Mouse (Mus musculus): ENCODE results near the gene Cuedc1. TPM values are rescaled to one million over a fixed set of nuclear protein-coding genes. Genes with fewer than 3 reads are reported as not detected.

The Cuedc1 gene
- polyA plus RNA-seq, 1 experiment from 2014 or later, result 40.3 TPM

DNA sequence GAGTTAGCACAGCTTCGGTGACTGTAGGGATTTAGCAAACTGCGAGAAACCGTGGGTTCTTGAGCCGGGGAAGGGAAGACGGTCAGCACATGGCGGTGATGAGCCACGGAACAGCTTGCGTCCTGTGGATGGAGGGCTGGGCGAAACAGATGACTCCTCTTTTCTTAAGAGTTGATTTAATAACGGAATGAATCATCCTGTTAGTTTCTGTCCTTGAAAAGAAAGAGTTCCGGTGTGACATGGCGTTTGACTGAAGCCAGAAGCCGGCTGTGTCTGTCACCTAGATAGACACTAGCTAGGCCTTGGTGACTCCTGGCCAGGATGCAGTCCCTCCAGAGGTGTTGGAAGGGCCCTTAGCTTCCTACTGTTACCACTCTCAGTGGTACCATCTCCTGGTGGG is 14.2 kb downstream of the Cuedc1 start:
- WGBS, result 69% methylated on average over 13 of the region's 13 CpGs
- H3K4me1 ChIP-seq (replicated peaks; ENCODE audit: control insufficient read depth, insufficient read depth, low read length), result peaks cover 15% of the 10 kb centered on the region
- no peak overlapping the region for H3K9ac ChIP-seq (replicated peaks; ENCODE audit: low read depth, low read length)

GRCm38 (mm10) chr11:88112677-88113333 is 14.9 kb downstream of the Cuedc1 start:
- H3K4me3 ChIP-seq (replicated peaks; ENCODE audit: low read length), result no peak overlapping the region
- ATAC-seq, result no peak
- no peak overlapping the region for H3K4me2 ChIP-seq (ENCODE audit: low read length)
- H3K36me3 ChIP-seq (ENCODE audit: control insufficient read depth, insufficient read depth), result no peaks in the 10 kb centered on the region
- H3K9me3 ChIP-seq (ENCODE audit: control insufficient read depth, low read length), result no peaks in the 10 kb centered on the region
- no peak overlapping the region for H3K27ac ChIP-seq (ENCODE audit: low read length)
- WGBS, result 71% methylated on average over 7 of the region's 7 CpGs
- H3K27me3 ChIP-seq (replicated peaks; ENCODE audit: control insufficient read depth, insufficient read depth, low read length), result no peaks in the 10 kb centered on the region
- peaks cover 17% of the 10 kb centered on the region for H3K4me1 ChIP-seq (replicated peaks; ENCODE audit: control insufficient read depth, insufficient read depth, low read length)
- H3K9ac ChIP-seq (replicated peaks; ENCODE audit: low read depth, low read length), result no peak overlapping the region

More for the DNA sequence above, 14.2 kb downstream of the Cuedc1 start:
- Histone ChIP-seq H3K36me3 (ENCODE audit: control insufficient read depth, insufficient read depth) (no peaks in the 10 kb centered on the region), H3K4me2 (ENCODE audit: low read length) (no peak overlapping the region), H3K27ac (ENCODE audit: low read length) (no peak overlapping the region), H3K4me3 (replicated peaks; ENCODE audit: low read length) (no peak overlapping the region), H3K27me3 (replicated peaks; ENCODE audit: control insufficient read depth, insufficient read depth, low read length) (no peaks in the 10 kb centered on the region), H3K9me3 (ENCODE audit: control insufficient read depth, low read length) (no peaks in the 10 kb centered on the region)
- no peak for ATAC-seq

GRCm38 (mm10) chr11:88113543-88114271 is 15.8 kb downstream of the Cuedc1 start:
- Histone ChIP-seq H3K9me3 (ENCODE audit: control insufficient read depth, low read length) (no peaks in the 10 kb centered on the region), H3K4me2 (ENCODE audit: low read length) (no peak overlapping the region), H3K4me1 (replicated peaks; ENCODE audit: control insufficient read depth, insufficient read depth, low read length) (peaks cover 26% of the 10 kb centered on the region), H3K27me3 (replicated peaks; ENCODE audit: control insufficient read depth, insufficient read depth, low read length) (no peaks in the 10 kb centered on the region), H3K36me3 (ENCODE audit: control insufficient read depth, insufficient read depth) (no peaks in the 10 kb centered on the region), H3K27ac (ENCODE audit: low read length) (no peak overlapping the region), H3K4me3 (replicated peaks; ENCODE audit: low read length) (no peak overlapping the region), H3K9ac (replicated peaks; ENCODE audit: low read depth, low read length) (no peak overlapping the region)
- WGBS, result 57% methylated on average over 6 of the region's 6 CpGs
- ATAC-seq, result no peak

- Histone ChIP-seq H3K27me3 (replicated peaks; ENCODE audit: control insufficient read depth, insufficient read depth, low read length) (no peaks in the 10 kb centered on the region), H3K9ac (replicated peaks; ENCODE audit: low read depth, low read length) (no peak overlapping the region; the same call in 1 of the 2 replicates), H3K4me1 (replicated peaks; ENCODE audit: control insufficient read depth, insufficient read depth, low read length) (peaks cover 38% of the 10 kb centered on the region), H3K9me3 (ENCODE audit: control insufficient read depth, low read length) (no peaks in the 10 kb centered on the region), H3K4me2 (ENCODE audit: low read length) (no peak overlapping the region), H3K27ac (ENCODE audit: low read length) (0 out of 2 replicates have a peak overlapping the region, but pooled peaks have one; percentile 27), H3K36me3 (ENCODE audit: control insufficient read depth, insufficient read depth) (no peaks in the 10 kb centered on the region), H3K4me3 (replicated peaks; ENCODE audit: low read length) (no peak overlapping the region)
- no peak for ATAC-seq
- WGBS, result 28% methylated on average over 8 of the region's 8 CpGs
These were observed 17.0 kb downstream of the Cuedc1 start for GRCm38 (mm10) chr11:88114871-88115301.

- Histone ChIP-seq H3K27me3 (replicated peaks; ENCODE audit: control insufficient read depth, insufficient read depth, low read length) (no peaks in the 10 kb centered on the region), H3K27ac (ENCODE audit: low read length) (no peak overlapping the region), H3K9me3 (ENCODE audit: control insufficient read depth, low read length) (no peaks in the 10 kb centered on the region), H3K4me2 (ENCODE audit: low read length) (no peak overlapping the region), H3K36me3 (ENCODE audit: control insufficient read depth, insufficient read depth) (no peaks in the 10 kb centered on the region), H3K9ac (replicated peaks; ENCODE audit: low read depth, low read length) (no peak overlapping the region), H3K4me1 (replicated peaks; ENCODE audit: control insufficient read depth, insufficient read depth, low read length) (peaks cover 43% of the 10 kb centered on the region), H3K4me3 (replicated peaks; ENCODE audit: low read length) (no peak overlapping the region)
- ATAC-seq, result no peak
- WGBS, result 76% methylated on average over 6 of the region's 6 CpGs
These were observed 18.7 kb downstream of the Cuedc1 start for GRCm38 (mm10) chr11:88116568-88116967.

DNA sequence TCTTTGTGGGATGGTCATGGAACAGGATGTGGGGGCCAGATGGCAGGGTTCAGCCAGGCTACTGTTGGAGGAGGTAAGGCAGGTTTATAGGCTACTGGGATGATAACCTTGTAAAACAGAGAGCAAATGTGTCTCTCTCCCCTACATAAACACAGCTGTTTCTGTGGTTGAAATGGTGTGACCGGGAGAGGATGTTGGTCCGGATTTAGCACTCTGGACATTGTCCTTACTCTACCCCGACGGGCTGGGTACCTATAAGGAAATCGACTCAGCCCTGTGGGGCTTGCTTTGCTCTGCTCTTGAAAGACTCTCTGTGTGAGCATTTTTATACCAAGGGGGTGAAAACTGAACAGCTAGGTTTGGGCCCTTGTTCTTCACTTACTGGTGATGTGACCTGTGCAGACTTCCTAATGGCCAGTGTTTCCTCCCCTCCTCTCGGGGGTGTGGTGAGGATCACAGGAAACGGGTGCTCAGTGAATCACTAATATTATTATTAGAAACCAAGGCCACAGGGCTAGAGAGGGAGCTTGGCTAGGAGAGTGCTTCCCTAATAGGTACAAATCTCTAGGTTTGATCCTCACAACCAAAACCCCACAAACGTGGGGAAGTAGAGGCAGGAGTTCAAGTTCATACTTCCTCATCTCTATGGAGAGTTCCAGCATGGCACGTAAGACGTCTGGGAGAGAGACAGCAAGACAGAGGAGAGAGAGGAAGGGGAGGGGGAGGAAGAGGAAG is 19.7 kb downstream of the Cuedc1 start:
- Histone ChIP-seq H3K4me3 (replicated peaks; ENCODE audit: low read length) (no peak overlapping the region), H3K4me2 (ENCODE audit: low read length) (no peak overlapping the region), H3K36me3 (ENCODE audit: control insufficient read depth, insufficient read depth) (no peaks in the 10 kb centered on the region), H3K27ac (ENCODE audit: low read length) (peak overlapping the region; percentile 91; the same call in 1 of the 2 replicates), H3K4me1 (replicated peaks; ENCODE audit: control insufficient read depth, insufficient read depth, low read length) (peaks cover 43% of the 10 kb centered on the region), H3K27me3 (replicated peaks; ENCODE audit: control insufficient read depth, insufficient read depth, low read length) (no peaks in the 10 kb centered on the region), H3K9ac (replicated peaks; ENCODE audit: low read depth, low read length) (no peak overlapping the region), H3K9me3 (ENCODE audit: control insufficient read depth, low read length) (no peaks in the 10 kb centered on the region)
- ATAC-seq, result no peak
- 60% methylated on average over 10 of the region's 10 CpGs for WGBS

DNA sequence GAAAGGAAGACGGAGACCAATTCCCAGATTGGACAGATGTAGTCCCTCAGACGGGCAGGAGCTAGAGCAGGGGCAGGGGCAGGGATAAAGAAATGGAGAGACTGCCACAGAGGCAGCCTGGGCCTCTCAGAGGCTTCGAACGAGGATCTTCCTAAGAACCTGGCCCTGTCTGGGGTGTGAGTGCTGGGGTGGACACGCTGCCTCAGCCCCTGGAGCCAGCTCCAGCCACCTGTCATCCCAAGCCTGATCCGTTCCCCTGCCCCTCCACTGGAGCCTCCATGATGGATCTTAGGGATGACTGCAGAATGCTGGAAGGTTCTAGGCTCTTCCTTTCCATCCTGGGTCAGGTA is 20.2 kb downstream of the Cuedc1 start:
- Histone ChIP-seq H3K27me3 (replicated peaks; ENCODE audit: control insufficient read depth, insufficient read depth, low read length) (no peaks in the 10 kb centered on the region), H3K9ac (replicated peaks; ENCODE audit: low read depth, low read length) (no peak overlapping the region), H3K27ac (ENCODE audit: low read length) (peak overlapping the region; percentile 91), H3K4me2 (ENCODE audit: low read length) (no peak overlapping the region), H3K36me3 (ENCODE audit: control insufficient read depth, insufficient read depth) (no peaks in the 10 kb centered on the region), H3K9me3 (ENCODE audit: control insufficient read depth, low read length) (no peaks in the 10 kb centered on the region), H3K4me1 (replicated peaks; ENCODE audit: control insufficient read depth, insufficient read depth, low read length) (peaks cover 43% of the 10 kb centered on the region), H3K4me3 (replicated peaks; ENCODE audit: low read length) (no peak overlapping the region)
- no peak for ATAC-seq
- WGBS, result 35% methylated on average over 6 of the region's 6 CpGs

DNA sequence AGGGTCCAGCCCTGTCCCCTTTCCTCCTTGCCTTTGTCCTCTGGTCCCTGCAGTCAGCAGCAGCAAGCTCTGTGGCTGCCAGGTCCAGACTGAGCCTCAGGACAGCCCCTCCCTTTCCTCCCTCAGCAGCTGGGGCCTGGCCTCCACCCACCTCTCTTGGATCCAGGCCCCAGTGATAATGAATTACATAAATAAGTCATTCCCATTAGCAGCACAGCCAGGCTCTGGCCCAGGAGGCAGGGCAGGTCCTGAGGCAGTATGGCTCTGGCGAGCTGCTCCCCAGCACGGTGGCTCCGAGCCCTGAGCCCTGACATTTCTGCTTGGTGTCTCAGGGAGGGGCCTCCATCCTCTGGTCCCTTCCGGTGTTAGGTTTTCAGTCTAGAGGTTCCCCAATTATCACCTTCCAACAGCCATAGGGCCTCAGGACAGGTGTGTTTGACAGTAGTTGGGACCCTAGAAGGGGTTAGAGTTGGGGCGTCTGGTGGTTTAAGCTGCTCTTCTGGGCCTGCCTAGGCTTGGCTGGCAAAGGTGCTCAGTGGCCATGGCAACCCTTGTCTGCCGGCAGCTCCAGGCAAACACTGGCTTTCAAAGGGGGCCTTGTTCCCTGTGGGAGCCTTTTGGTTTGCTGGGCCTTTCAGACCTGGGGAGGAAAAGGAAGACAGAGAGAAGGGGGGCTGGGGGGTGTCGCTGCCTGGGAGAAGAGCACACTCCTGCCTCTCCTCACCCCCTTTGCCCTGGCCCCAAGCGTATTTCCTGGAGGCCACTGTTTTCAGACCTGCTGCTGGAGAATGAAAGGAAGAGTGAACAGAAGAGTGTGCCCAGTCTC is 21.2 kb downstream of the Cuedc1 start:
- H3K9ac ChIP-seq (replicated peaks; ENCODE audit: low read depth, low read length), result peak overlapping the region; percentile 2
- no peaks in the 10 kb centered on the region for H3K27me3 ChIP-seq (replicated peaks; ENCODE audit: control insufficient read depth, insufficient read depth, low read length)
- H3K36me3 ChIP-seq (ENCODE audit: control insufficient read depth, insufficient read depth), result no peaks in the 10 kb centered on the region
- H3K4me3 ChIP-seq (replicated peaks; ENCODE audit: low read length), result no peak overlapping the region
- peak overlapping the region; percentile 20; the same call in 1 of the 2 replicates for H3K4me2 ChIP-seq (ENCODE audit: low read length)
- H3K4me1 ChIP-seq (replicated peaks; ENCODE audit: control insufficient read depth, insufficient read depth, low read length), result peaks cover 37% of the 10 kb centered on the region
- peak; percentile 89 for ATAC-seq
- no peaks in the 10 kb centered on the region for H3K9me3 ChIP-seq (ENCODE audit: control insufficient read depth, low read length)
- H3K27ac ChIP-seq (ENCODE audit: low read length), result peak overlapping the region; percentile 91
- WGBS, result 6% methylated on average over 8 of the region's 8 CpGs
